8 mouse cellular contexts compared by ENCODE assay signal in the genomic region with DNA sequence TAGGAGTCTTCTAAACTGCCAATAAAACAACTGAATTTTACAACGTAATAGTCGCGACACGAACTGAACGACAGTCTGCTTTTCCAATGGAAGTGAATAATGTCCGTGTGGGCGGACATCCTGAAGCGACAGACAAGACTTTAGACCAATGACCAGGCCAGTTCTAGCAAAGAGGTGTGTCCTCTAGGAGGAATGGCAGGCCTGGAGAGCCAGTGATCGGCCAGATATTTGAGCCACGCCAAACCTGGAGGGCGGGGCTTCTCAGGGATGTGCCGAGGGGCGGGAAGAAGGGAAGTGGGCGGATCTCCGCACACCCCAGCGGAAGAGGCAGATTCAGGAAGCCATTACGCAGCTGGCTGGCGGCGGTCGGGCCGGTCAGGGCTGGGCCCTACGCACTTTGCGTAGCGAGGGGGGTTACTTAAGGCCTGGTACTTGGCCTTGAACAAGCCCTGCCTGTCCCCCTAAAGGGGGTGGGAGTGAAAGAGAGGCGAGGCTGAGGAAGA. TPM values are rescaled to one million over a fixed set of nuclear protein-coding genes. Genes with fewer than 3 reads are reported as not detected.
DNase-seq lines count a peak whose midpoint lies in the region; ATAC-seq and TF ChIP-seq lines count a peak whose summit lies in the region.

No protein-coding gene starts in this region.

- H3K27ac ChIP-seq in forebrain, embryonic 10.5 days: peak overlapping the region; percentile 90
- peak overlapping the region; percentile 94 for H3K27ac ChIP-seq in heart, embryonic 15.5 days
- H3K27ac ChIP-seq in liver, embryonic 14.5 days: peak overlapping the region; percentile 95
- H3K27ac ChIP-seq in neural tube, embryonic 11.5 days (ENCODE audit: low read depth, low read length): peak overlapping the region; percentile 90
- peak overlapping the region; percentile 94 for H3K27ac ChIP-seq in stomach, postnatal 0 days (replicated peaks)

- H3K27me3 ChIP-seq in forebrain, embryonic 10.5 days (ENCODE audit: poor library complexity, severe bottlenecking): no peaks in the 10 kb centered on the region
- H3K27me3 ChIP-seq in heart, embryonic 15.5 days: no peaks in the 10 kb centered on the region
- H3K27me3 ChIP-seq in liver, embryonic 14.5 days (ENCODE audit: control insufficient read depth, insufficient read depth, low read length): no peaks in the 10 kb centered on the region
- no peaks in the 10 kb centered on the region for H3K27me3 ChIP-seq in neural tube, embryonic 11.5 days (ENCODE audit: control insufficient read depth, insufficient read depth, low read length)
- no peaks in the 10 kb centered on the region for H3K27me3 ChIP-seq in stomach, postnatal 0 days (ENCODE audit: control insufficient read depth, insufficient read depth, low read length)

- peak; percentile 97 for DNase-seq in CD8-positive naive resting alpha-beta T cell, adult 2 months (ENCODE audit: low read depth in 2 of 2, low spot score in 2 of 2)
- DNase-seq in c-Kit-positive CD71-negative TER-119-negative erythroid progenitor cells, embryonic 14.5 days (ENCODE audit: low read depth): peak; percentile 98
- peak; percentile 96 for DNase-seq in forebrain, embryonic 10.5 days (ENCODE audit: extremely low spot score, low spot score)
- peak; percentile 98 to 99 for DNase-seq in kidney, postnatal 25 days
- peak; percentile 99 for DNase-seq in liver, embryonic 14.5 days (ENCODE audit: low read depth in 3 of 3, low spot score in 3 of 3)
- peak; percentile 98 for DNase-seq in neural tube, embryonic 11.5 days (ENCODE audit: low spot score)
- DNase-seq in stomach, postnatal 0 days (ENCODE audit: low spot score): peak; percentile 99

- no peaks in the 10 kb centered on the region for H3K9me3 ChIP-seq in forebrain, embryonic 10.5 days
- H3K9me3 ChIP-seq in heart, embryonic 15.5 days (replicated peaks): no peaks in the 10 kb centered on the region
- no peaks in the 10 kb centered on the region for H3K9me3 ChIP-seq in liver, embryonic 14.5 days (ENCODE audit: control insufficient read depth, low read length)
- H3K9me3 ChIP-seq in neural tube, embryonic 11.5 days (ENCODE audit: control insufficient read depth, low read length): no peaks in the 10 kb centered on the region
- no peaks in the 10 kb centered on the region for H3K9me3 ChIP-seq in stomach, postnatal 0 days (ENCODE audit: control insufficient read depth, low read length)

- ATAC-seq in heart, embryonic 15.5 days (replicated peaks; ENCODE audit: insufficient number of reproducible peaks, insufficient read depth, low FRiP score, low read depth): peak; percentile 93
- ATAC-seq in liver, embryonic 14.5 days (ENCODE audit: insufficient read depth): peak; percentile 94
- peak; percentile 95 for ATAC-seq in neural tube, embryonic 11.5 days (ENCODE audit: insufficient read depth, low FRiP score, low TSS enrichment)
- ATAC-seq in stomach, postnatal 0 days (ENCODE audit: low FRiP score, low TSS enrichment): peak; percentile 96

- no peak for TF ChIP-seq CTCF in liver, embryonic 14.5 days (IDR thresholded peaks at IDR 0.05; ENCODE audit: low read depth)
- TF ChIP-seq CTCF in stomach, postnatal 0 days (IDR thresholded peaks at IDR 0.05; ENCODE audit: low read depth): no peak

- TF ChIP-seq EP300 in liver, embryonic 14.5 days (IDR thresholded peaks at IDR 0.05; ENCODE audit: low read depth): peak; percentile 75
- TF ChIP-seq EP300 in stomach, postnatal 0 days (optimal IDR thresholded peaks at IDR 0.05): no peak

- peak overlapping the region; percentile 44; the same call in 1 of the 2 replicates for H3K9ac ChIP-seq in heart, embryonic 15.5 days
- peak overlapping the region; percentile 75 for H3K9ac ChIP-seq in liver, embryonic 14.5 days (replicated peaks)
- peak overlapping the region; percentile 31 for H3K9ac ChIP-seq in neural tube, embryonic 11.5 days (ENCODE audit: low read length)
- peak overlapping the region; percentile 55 for H3K9ac ChIP-seq in stomach, postnatal 0 days (ENCODE audit: low read length)

- peaks cover 52% of the 10 kb centered on the region for H3K4me1 ChIP-seq in forebrain, embryonic 10.5 days
- peaks cover 59% of the 10 kb centered on the region for H3K4me1 ChIP-seq in heart, embryonic 15.5 days (replicated peaks)
- H3K4me1 ChIP-seq in liver, embryonic 14.5 days (replicated peaks; ENCODE audit: control insufficient read depth in 2 of 2, insufficient read depth in 2 of 2, low read length in 1 of 2): peaks cover 27 to 40% of the 10 kb centered on the region in 2 experiments
- H3K4me1 ChIP-seq in neural tube, embryonic 11.5 days (ENCODE audit: control insufficient read depth, insufficient read depth, low read length): peaks cover 8% of the 10 kb centered on the region
- H3K4me1 ChIP-seq in stomach, postnatal 0 days (replicated peaks; ENCODE audit: control insufficient read depth, insufficient read depth): peaks cover 7% of the 10 kb centered on the region

- peak overlapping the region; percentile 82 for H3K4me3 ChIP-seq in forebrain, embryonic 10.5 days
- peak overlapping the region; percentile 77 for H3K4me3 ChIP-seq in heart, embryonic 15.5 days
- peak overlapping the region; percentile 71 to 97 for H3K4me3 ChIP-seq in liver, embryonic 14.5 days (ENCODE audit: insufficient read depth in 1 of 2, low read depth in 2 of 2, low read length in 2 of 2)
- H3K4me3 ChIP-seq in neural tube, embryonic 11.5 days (ENCODE audit: low read depth, low read length): peak overlapping the region; percentile 79
- peak overlapping the region; percentile 86 for H3K4me3 ChIP-seq in stomach, postnatal 0 days (ENCODE audit: low read depth, low read length)

- H3K4me2 ChIP-seq in heart, embryonic 15.5 days: peak overlapping the region; percentile 84
- H3K4me2 ChIP-seq in liver, embryonic 14.5 days (ENCODE audit: low read depth): peak overlapping the region; percentile 99
- H3K4me2 ChIP-seq in neural tube, embryonic 11.5 days (ENCODE audit: low read depth): peak overlapping the region; percentile 82
- peak overlapping the region; percentile 60 for H3K4me2 ChIP-seq in stomach, postnatal 0 days (replicated peaks; ENCODE audit: low read depth)

- H3K36me3 ChIP-seq in forebrain, embryonic 10.5 days (replicated peaks): peaks cover 20% of the 10 kb centered on the region
- 0 out of 2 replicates have a peak, but pooled peaks cover 3% of the 10 kb centered on the region for H3K36me3 ChIP-seq in heart, embryonic 15.5 days
- H3K36me3 ChIP-seq in liver, embryonic 14.5 days (replicated peaks; ENCODE audit: control insufficient read depth, insufficient read depth, low read depth): no peaks in the 10 kb centered on the region
- no peaks in the 10 kb centered on the region for H3K36me3 ChIP-seq in neural tube, embryonic 11.5 days (ENCODE audit: control insufficient read depth, insufficient read depth, low read length)
- H3K36me3 ChIP-seq in stomach, postnatal 0 days (ENCODE audit: control insufficient read depth, insufficient read depth, low read length): peaks cover 6% of the 10 kb centered on the region; the same call in 1 of the 2 replicates

- WGBS in forebrain, embryonic 10.5 days: under 1% methylated on average over 25 of the region's 25 CpGs
- under 1% methylated on average over 25 of the region's 25 CpGs for WGBS in heart, embryonic 15.5 days
- WGBS in liver, embryonic 14.5 days (ENCODE audit: insufficient replicate concordance): under 1% methylated on average over 25 of the region's 25 CpGs
- WGBS in neural tube, embryonic 11.5 days: under 1% methylated on average over 25 of the region's 25 CpGs
- WGBS in stomach, postnatal 0 days: 0% methylated on average over 25 of the region's 25 CpGs

RNA-seq across cellular contexts. Expression of gene Slc25a25, which starts 0.7 kb away (rescaled TPM):
- polyA plus RNA-seq in forebrain, embryonic 10.5 days (2016; fragmentation: Nextera tagmentation; extraction: Ambion mirVana): 25.0 and 26.3 TPM in 2 replicates
- 9.1 and 12.1 TPM in 2 replicates for polyA plus RNA-seq in heart, embryonic 15.5 days (2015; fragmentation: Nextera tagmentation; extraction: Ambion mirVana)
- polyA plus RNA-seq in liver, embryonic 14.5 days (2012; rRNA removed): 5.4 and 6.0 TPM in 2 replicates
- polyA plus RNA-seq in liver, embryonic 14.5 days (2014; fragmentation: Nextera tagmentation; extraction: Ambion mirVana): 5.5 and 7.0 TPM in 2 replicates
- polyA plus RNA-seq in neural tube, embryonic 11.5 days (2014; fragmentation: Nextera tagmentation; extraction: Ambion mirVana): 28.1 and 33.5 TPM in 2 replicates
- polyA plus RNA-seq in stomach, postnatal 0 days (2015; fragmentation: Nextera tagmentation; extraction: Ambion mirVana): 11.1 and 11.5 TPM in 2 replicates

RNA-seq across cellular contexts. Expression of gene Naif1, which starts 1.7 kb away (rescaled TPM):
- polyA plus RNA-seq in forebrain, embryonic 10.5 days (2016; fragmentation: Nextera tagmentation; extraction: Ambion mirVana): 6.6 and 6.7 TPM in 2 replicates
- 4.0 and 5.1 TPM in 2 replicates for polyA plus RNA-seq in heart, embryonic 15.5 days (2015; fragmentation: Nextera tagmentation; extraction: Ambion mirVana)
- 1.3 and 1.4 TPM in 2 replicates for polyA plus RNA-seq in liver, embryonic 14.5 days (2012; rRNA removed)
- polyA plus RNA-seq in liver, embryonic 14.5 days (2014; fragmentation: Nextera tagmentation; extraction: Ambion mirVana): 1.6 and 2.0 TPM in 2 replicates
- 5.5 and 6.9 TPM in 2 replicates for polyA plus RNA-seq in neural tube, embryonic 11.5 days (2014; fragmentation: Nextera tagmentation; extraction: Ambion mirVana)
- 2.5 and 2.6 TPM in 2 replicates for polyA plus RNA-seq in stomach, postnatal 0 days (2015; fragmentation: Nextera tagmentation; extraction: Ambion mirVana)

RNA-seq across cellular contexts. Expression of gene Ptges2, which starts 56.2 kb away (rescaled TPM):
- polyA plus RNA-seq in forebrain, embryonic 10.5 days (2016; fragmentation: Nextera tagmentation; extraction: Ambion mirVana): 23.8 and 26.4 TPM in 2 replicates
- polyA plus RNA-seq in heart, embryonic 15.5 days (2015; fragmentation: Nextera tagmentation; extraction: Ambion mirVana): 38.2 and 41.8 TPM in 2 replicates
- polyA plus RNA-seq in liver, embryonic 14.5 days (2012; rRNA removed): 7.9 and 11.6 TPM in 2 replicates
- 11.4 and 14.0 TPM in 2 replicates for polyA plus RNA-seq in liver, embryonic 14.5 days (2014; fragmentation: Nextera tagmentation; extraction: Ambion mirVana)
- polyA plus RNA-seq in neural tube, embryonic 11.5 days (2014; fragmentation: Nextera tagmentation; extraction: Ambion mirVana): 25.6 and 33.6 TPM in 2 replicates
- polyA plus RNA-seq in stomach, postnatal 0 days (2015; fragmentation: Nextera tagmentation; extraction: Ambion mirVana): 31.6 and 33.0 TPM in 2 replicates

Comparison
In these comparisons a context has a peak if more than half of its experiments do, and no peak if none do; other contexts are left out.
1. Peak in every context shown above with its lines: DNase-seq, ATAC-seq, H3K4me3 ChIP-seq and H3K27ac ChIP-seq.